Mouse (Mus musculus): ENCODE results near the gene Msmp.
A peak's percentile ranks its signal among the peaks of the same experiment; 100 is the strongest.
"Not testable (repeated sequence)": the region's sequence is repeated elsewhere in the genome, so short reads cannot be mapped to it uniquely, and the experiment has no call there.

The Msmp gene

DNA sequence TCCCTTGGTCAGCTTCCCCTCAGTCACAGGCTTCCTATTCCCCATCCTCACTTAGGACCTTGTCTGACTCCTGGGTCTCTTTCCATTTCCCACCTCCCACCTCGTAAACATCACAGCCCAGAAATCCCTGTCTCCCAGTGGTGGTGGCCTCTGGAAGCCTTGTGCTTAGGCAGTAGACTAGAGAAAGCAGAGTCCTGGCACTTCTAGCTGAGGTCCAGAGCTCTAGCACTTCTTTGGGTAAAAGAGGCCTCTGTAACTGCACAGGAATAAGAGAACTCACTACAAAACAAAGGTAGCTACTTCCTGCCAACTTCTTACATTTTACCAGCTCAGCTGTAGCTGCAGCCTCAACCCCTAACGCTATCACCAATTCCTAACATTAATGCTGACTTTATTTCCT is 23.3 kb downstream of the Msmp start:
- no peak for DNase-seq

GRCm38 (mm10) chr4:43560243-43560611 is 24.1 kb downstream of the Msmp start:
- DNase-seq, result peak in 1 of 2 experiments; percentile 41

- DNase-seq, result no peak
Measured at GRCm38 (mm10) chr4:43559519-43560242, 24.6 kb downstream of the Msmp start.

DNA sequence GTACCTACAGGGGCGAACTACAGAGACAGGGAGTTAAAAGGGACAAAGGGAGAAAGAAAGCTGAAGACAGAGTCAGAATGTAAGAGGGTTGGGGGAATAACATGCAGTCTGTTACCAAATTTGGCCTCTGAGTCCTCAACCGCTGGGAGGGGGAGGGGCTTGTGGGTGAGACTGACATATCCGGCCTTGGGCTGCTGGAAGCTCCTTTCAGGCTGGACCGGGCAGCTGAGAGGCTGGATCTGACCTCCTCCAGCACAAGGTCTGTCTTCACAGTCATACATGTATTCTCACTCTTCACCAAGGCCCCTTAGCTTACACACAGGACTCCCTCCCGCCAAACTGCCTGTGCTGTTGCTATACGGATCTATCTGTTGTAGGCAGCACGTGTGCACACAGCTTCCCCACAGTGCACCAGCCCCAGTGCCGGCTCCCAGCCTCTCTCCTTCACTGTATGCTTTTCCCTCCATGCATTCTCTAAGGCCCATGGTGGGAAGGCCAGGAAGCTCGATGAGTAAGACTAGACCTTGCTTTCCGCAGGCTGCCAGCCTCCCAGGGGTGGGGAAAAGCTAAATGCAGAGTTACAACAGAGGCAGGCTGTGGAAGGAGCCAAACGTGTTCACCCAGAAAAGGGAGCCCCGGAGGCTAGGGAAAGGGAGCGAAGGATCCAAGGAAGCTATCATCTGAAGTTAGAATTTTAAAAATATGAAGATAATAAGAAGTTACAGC is 25.5 kb downstream of the Msmp start:
- DNase-seq, result peak; percentile 50 to 65

DNA sequence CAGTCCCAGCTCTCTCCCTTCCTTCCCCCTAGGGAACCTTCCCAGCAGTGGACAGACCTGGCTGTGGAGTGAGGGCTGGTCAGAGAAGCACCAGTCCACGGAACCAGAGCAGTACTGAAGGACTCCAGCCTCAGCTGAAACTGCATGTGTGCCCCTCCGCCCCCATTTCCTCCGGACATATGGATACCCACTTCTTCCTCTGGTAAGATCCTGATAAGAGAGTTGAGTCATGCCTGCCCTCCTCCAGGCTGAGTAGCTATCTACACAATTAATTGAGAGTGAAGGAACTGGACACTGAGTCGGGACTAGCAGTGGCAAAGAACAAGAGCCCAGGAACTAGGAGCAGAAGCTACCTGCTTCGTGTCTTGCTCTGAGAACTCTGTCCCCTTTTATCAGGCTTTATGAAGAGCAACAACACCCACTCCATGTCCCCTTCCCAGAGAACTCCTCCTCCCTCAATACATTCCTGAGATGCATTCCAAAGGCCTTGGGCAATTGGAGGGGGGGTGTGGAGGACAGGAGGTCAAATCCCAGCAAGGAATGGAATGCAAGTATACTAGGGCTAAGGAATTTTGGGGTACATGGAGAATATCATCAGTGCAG is 26.2 kb downstream of the Msmp start:
- DNase-seq, result no peak

- DNase-seq, result no peak
Measured at GRCm38 (mm10) chr4:43555926-43556325, 28.4 kb downstream of the Msmp start.

- no peak for DNase-seq
Measured at GRCm38 (mm10) chr4:43553891-43554290, 30.4 kb downstream of the Msmp start.

- DNase-seq, result no peak
Measured at GRCm38 (mm10) chr4:43552437-43552836, 31.9 kb downstream of the Msmp start.

GRCm38 (mm10) chr4:43551854-43552253 is 32.4 kb downstream of the Msmp start:
- not testable (repeated sequence) for DNase-seq

DNA sequence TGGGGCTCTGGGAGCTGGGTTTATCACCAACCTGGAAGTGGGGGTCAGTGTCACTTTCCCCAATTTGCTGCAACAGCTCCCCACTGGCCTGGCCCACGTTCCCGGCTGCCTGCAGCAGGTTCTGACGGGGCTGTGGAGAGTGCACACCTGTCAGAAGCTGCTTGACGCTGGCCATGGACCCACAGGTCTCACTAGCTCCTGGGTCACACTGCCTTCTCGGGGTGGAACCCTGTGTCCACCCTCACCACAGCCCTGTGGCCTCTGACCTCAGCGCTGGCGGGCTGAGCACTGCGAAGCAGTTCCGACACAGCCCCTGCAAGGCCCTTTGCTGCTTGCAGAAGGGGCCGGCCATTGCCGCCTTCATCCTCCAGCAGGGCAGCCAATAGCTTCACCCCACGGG is 35.2 kb downstream of the Msmp start:
- DNase-seq, result no peak

- no peak for DNase-seq
Measured at GRCm38 (mm10) chr4:43547160-43547559, 37.1 kb downstream of the Msmp start.

- DNase-seq, result no peak
Measured at GRCm38 (mm10) chr4:43546375-43547047, 37.8 kb downstream of the Msmp start.

GRCm38 (mm10) chr4:43542044-43542443 is 42.2 kb downstream of the Msmp start:
- no peak for DNase-seq

DNA sequence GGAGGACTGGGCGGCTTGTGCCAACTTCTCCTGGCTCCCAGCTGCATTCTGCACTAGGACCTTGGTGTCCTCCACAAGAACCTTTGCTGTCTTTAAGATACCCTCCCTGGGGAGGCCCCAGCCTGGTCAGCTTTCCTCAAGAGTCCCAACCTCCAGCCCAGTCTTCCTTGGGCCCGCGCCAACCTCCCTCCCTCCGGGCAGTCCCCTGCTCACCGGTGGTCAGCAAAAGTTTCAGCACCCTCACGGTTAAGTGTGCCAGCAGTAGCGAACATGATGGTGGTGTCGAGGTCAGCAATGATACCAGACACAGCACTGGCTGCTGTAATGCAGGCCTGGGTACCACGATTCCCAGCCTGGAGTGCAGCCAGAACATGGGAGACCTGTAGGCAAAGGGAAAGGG is 48.3 kb downstream of the Msmp start:
- no peak for DNase-seq

- no peak for DNase-seq
Measured at GRCm38 (mm10) chr4:43535628-43536027, 48.7 kb downstream of the Msmp start.

- no peak for DNase-seq
Measured at GRCm38 (mm10) chr4:43533270-43533669, 51.0 kb downstream of the Msmp start.
